Mouse (Mus musculus) ZHBTc4 (cell line): Measurements from ENCODE around the gene Dclk1.

ENCODE experiments used
- DNase-seq: peaks from one replicate; pipeline ENCODE4 v3.0.0-alpha.2; 2011; ENCODE audit warnings: low read depth, low spot score

Gene Dclk1

DNA sequence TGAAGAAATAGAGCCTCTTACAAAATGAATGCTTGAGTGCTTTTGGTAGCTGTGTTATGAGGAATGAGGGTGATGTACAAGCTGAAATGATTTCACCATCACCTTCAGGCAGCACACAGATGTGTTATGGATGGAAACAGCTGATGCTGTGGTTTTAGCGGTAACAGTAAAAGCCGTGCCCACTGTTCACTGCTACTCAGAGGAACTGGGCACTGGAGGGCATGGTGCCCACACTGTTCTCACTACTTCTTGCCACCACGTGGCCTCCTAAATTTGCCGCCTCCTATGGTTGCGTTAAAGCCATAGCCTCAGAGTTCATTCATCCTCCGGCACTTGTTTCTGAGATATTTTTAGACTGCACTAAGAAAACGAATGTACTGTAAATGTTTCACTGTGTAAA lies 18.0 kb downstream of the Dclk1 start:
- no peak for DNase-seq

DNA sequence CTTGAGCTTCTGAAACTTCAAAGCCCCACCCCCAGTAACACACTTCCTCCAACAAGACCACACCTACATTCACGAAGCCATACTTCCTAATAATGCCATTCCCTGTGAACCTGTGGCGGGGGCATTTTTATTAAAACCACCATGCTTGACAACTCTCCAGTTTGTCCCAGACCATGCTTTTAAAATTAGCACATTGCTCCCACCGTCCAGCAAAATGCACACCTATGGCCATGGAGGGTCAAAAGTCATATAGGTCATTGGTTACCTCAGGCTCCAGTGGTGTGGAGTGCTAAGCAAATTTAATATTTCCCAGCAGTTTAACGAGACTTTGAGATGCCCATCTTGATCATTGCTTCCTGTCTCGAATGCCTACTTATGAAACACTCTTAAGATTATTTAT lies 23.9 kb downstream of the Dclk1 start:
- no peak for DNase-seq

DNA sequence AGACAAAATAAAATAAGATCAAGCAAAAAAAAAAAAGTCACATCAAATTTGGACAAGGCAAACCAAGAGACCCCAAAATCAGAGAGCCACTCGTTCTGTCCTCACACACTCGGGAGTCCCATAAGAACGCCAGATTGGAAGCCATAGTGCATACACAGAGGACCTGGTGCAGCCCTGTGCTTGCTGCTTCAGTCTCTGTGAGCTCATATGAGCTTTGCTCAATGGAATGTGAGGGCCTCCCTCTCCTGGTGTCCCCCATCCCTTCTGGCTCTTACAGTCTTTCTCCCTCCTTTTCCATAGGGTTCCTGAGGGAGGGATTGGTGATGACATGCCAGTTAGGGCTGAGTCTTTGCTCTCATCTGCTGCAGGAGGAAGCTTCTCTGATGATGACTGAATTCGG lies 27.6 kb downstream of the Dclk1 start:
- DNase-seq: no peak

DNA sequence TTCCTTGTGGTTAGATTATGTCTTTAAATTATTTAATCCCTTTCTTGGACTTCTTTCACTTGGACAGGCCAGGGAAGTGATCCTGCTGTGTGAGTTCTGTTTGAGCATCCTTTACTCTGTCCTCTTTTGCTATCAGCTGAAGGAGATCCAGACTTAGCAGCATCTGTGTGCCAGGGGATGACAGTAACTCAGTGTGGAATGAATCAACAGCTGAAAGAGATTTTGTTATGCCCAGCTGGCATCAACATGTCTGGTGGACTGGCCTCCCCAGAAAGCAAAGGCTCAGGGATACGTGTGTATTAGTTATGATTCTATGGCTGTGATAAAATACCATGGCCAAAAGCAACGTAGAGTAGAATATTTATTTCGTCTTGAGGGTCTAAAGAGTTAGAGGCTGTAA lies 28.2 kb downstream of the Dclk1 start:
- DNase-seq: no peak

DNA sequence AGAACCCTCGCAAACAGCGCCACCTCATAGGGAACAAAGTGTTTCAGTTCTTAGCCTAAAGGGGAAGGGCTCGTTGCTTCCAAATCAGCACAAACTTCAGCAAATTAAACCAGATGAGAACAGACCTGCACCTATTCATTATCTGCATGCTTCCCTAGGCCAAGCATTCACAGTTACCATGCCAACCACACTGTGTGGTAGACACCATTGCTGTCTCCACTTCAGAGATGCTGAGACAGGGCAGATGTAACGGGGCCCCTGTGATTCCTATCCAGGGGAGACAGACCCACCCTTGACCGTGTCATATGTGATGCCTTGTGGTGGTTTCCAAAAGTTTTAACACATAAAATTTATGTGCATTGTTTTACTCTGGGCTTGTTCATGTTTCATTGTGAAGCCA lies 28.8 kb downstream of the Dclk1 start:
- no peak for DNase-seq

DNA sequence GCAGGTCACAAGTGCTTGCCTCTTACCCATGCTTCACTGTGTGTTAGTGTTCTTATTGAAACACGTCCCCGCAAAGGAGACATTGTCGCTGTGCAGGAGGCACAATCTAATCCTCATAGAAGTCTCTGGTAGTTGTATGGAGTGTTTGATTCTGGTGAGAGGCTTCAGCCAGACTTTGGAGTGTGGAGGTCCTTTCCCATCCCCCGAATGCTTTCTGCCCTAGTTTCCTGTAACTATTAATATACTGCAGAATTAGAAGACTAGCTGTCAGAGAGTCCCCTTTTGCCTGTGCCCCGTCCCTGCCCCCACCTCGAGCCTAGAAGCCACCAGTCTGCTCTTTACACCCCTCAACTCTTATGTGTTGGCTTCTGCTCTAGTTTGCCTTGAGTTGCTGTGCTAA lies 30.4 kb downstream of the Dclk1 start:
- no peak for DNase-seq

DNA sequence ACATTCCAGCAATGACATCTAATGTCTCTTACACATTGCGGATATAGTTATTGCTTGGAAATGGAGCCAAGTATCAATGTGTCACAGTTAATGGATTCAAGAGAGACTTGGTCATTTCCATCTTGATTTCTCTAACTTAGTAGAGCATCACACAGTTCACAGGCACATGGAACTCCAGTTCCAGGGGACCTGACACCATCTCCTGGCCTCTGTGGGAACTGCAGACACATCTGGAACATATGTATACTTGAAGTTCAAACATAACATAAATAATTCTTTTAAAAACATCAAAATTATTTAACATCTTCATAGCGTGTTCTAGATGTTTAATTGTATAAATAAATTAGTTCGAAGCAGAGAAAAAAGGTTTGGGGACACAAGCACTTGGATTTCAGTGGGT lies 34.3 kb downstream of the Dclk1 start:
- DNase-seq: peak; percentile 36

DNA sequence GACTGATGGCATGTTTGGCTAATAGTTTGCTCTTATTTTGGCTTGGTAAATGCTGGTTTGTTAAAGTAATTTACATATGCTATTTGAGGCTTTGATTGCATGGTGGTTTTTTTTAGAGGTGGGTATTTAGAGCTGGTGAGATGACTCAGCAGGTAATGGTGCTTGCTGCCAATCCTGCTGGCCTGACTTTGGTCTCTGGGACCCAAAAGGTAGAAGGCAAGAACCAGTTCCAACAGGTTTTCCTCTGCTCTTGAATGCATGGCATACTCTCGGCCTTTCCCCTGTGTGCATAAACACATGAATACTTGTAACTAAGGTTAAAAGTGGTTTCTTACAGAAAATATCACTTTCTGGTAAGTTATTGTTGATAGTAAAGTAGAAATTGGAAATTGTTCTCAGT lies 34.7 kb downstream of the Dclk1 start:
- DNase-seq: no peak

DNA sequence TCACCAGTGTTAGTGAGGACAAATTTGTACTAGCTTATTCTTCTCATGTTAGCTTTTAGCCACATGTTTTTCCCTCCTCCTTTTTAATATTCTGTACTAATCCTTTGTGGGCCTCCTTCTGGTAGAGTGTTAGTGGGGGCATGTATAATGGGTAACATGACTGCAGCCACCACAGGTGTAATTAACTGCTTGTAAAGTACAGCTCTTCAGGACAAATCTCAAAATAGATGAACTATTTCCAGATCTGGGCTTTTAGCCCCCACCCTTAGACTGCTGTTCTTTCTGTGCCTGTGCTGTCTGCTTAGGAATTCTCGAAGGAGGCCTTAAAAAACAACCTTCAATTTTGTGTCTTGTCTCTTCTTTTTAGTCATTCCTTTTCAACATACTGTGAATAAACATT lies 35.7 kb downstream of the Dclk1 start:
- no peak for DNase-seq

DNA sequence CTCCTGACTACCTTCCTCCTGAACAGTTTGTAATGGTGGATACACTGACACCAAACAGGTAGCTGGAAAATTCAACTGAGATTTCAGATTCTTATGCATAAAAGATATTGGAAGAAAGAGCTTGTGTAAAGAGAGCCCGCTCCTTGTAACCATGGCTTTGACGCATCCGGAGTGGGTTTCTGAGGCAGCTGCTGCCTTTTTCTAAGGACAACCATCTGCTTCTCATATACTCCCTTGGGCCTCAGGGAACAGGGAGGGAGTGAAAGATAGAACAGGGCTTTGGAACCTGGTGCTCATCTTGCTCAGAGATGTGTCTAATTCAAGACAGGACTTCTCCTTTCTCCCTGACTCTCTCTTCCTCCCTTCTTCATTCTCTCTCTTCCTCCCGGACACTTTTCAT lies 37.8 kb downstream of the Dclk1 start:
- DNase-seq: no peak

DNA sequence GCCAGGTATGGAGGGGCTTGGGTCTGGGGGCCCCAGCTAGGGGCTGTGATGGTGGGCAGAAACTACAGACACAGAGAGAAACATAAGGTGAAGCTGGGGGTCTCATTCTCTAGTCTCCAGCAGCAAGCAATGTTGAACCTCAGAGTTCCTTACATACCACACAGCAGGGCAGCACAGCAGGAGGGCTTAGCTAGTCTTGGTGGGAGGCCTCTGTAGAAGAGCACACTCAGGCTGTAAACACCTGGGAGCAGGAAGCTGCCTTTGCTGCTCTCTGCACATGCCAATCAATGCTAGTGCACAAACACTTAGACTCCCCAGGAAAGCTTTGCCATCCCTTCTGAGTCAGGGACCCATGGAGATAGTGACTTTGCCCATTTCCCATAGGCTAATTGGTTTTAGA lies 38.3 kb downstream of the Dclk1 start:
- peak; percentile 75 for DNase-seq

DNA sequence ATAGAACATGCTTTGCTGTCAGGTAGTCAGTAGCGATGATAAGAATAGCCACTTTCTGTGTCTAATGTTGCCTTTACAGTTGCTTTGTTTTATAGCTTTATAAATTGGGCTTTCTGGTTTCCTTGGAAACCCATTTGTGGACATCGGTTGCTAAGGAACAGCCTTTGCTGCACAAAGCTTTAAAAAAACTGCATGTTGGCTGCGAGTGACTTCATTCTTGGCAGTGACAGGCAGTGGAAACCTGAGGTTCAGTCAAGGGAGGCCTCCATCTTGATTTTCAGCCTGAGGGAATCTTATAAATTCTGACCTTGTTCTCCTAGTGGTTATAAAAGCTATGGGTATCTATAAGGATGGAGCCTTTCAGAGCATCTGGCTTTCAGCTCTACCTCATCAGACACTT lies 42.1 kb downstream of the Dclk1 start:
- DNase-seq: no peak

DNA sequence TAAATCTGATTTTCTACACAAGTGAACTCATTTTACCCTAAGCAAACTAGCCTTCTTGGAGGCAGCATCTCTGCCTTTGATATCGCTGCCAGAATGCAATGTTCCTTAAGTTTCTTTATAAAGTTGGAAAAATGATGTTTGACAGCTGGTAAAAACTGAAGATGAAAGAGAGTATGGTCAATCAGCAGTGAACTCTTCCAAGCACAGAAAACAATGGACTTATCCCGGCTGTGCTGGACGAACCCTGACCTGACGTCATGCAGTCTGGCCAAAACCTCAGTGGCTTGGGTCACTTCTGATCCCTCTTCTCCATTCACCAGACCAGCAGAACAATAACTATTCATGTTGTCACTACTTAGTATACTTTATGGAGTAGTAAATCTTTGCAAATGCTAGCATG lies 46.6 kb downstream of the Dclk1 start:
- no peak for DNase-seq

DNA sequence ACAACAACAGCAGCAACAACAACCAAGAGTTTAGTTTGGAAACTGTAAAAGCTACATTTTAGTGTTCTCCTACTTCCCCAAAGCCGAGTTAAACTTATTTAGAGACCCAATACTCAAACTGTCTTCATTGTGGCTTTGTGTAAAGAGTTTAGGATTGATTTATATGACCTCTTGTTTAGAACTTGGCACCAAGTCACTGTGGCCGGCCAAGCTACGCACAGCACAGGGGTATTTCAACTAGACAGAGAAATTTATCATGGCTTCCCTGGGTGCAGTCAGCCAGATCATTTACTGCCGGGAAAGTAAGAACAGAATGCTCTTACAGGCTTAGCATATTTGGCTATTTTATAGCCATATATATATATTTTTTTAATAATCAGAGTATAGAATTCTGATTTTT lies 49.8 kb downstream of the Dclk1 start:
- DNase-seq: no peak

DNA sequence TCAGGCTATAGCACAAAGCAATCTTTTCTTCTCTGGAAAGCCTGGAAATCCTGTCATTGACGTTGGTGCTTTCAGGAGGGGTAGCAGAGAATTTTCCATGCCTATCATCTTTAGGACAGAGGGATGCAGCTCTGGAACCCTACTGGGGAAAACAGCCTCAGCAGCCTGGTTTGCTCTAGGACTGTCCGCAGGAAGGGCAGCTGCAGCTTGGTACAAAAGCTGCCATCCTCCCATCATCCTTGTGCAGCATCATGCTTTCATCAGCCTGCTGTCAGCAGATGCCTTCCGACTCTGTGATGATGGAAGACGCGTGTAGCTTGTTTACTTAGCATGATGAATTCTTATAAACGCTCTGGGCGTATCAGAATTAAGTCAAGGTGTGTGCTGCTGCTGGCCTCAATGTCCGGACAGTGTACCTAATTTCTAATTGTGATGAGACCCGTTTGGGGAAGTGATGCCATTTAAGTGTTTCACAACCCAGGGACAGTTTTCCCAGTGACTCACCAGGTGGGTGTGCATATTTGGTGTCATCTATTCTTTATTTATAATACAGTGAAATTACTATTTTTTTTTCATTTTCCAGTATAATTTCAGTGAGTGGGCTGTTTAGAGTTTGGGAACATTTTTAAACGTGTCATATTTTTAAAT lies 50.7 kb downstream of the Dclk1 start:
- no peak for DNase-seq

DNA sequence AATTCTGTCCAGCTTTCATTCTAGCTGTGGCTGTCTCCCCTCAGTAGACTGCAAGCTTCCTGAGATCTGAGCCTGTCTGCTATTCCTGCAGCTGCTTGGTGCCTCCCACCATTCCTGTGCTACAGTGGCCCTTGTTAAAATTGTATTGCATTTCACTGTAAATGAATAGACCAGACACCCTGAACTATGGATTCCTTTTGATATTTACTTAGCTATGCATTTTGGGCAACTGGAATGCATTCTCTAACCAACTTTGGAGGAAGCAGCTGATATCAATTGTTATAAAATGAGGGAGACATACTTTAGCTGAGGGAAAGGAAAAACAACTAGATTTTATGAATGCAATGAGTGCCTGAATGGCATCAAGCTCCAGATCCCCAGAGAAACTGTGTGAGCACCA lies 63.5 kb downstream of the Dclk1 start:
- no peak for DNase-seq

DNA sequence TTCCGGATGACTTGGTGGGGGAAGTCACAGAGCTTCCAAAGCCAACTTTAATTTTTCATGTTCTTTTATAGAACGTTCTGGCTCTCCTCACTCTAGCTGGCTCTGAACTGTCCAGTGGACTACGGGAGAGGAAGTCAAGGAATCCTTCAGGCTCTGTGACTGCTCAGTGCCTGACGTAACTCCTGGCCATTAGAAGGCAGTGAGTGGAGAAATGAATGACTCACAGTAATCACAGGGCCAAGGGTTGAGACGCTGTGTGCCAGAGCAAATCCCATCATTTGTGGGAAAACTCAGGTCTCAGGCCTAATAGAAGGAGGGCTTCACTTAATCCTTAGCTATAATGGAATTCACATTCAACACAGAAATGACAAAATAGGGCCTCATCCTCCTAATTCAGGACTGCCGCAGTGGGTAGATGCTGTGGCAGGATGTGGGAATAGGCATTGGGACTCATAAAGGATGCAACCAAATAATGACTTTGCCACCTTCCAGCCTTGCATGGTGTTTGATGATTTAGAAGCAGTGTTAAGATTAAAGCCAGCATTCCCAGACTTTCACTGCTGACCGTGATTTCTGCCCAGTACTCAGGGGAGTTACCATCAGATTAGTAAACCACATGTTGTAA lies 65.5 kb downstream of the Dclk1 start:
- DNase-seq: no peak

DNA sequence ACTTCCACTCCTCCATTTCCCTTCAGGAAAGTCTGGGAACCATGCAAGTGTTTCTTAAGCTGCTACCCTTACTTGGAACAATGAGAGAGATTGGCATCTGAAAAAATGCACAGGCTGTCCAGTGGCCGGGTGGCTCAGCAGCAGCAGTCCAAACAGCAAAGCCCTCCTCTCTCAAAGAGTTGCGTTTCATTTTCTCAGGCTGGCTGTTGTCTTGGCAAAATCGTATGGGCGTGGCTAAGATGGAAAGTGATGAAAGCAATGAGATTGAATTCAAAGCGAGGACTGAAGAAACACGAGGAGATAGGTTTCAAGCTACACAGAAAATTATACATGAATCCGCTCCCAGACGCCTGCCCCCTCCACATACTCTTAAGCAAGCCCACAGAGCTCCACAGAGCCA lies 67.8 kb downstream of the Dclk1 start:
- DNase-seq: no peak

DNA sequence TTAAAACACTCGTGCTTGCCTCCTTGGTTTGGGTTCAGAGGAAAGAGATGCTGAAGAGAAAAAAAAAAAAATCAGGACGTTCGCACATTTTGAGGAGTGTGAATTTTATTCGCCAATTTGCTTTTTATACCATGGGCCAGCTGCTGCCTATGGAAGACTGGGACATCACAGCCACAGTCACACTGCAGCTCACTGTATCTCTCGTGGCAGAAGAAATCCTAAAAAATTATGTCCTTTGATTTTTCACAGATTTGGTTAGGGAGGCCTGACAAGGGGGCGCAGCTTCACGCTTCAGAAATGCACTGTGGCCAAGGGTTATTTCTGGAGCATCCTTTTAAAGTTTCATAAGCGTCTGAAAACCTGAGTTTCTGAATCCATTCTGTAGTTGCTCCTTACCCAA lies 73.7 kb downstream of the Dclk1 start:
- no peak for DNase-seq

DNA sequence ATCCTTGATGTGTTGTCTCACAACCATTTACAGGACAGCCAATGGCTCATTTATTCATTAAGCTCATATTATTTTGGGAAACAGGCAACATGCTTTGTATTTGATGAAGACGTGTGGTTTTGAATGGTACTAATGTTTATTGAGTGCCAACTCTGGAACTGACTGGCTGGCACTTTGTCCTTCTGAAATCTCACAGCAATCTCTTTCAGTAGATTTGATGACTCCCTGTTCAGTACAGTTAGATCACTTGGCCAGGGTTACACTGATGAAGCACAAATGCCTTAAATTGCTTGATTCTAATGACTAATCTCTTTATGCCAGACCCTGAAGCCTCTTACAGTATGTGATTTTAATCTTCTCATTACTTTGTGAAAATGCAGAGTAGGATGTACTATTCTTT lies 75.9 kb downstream of the Dclk1 start:
- DNase-seq: no peak

DNA sequence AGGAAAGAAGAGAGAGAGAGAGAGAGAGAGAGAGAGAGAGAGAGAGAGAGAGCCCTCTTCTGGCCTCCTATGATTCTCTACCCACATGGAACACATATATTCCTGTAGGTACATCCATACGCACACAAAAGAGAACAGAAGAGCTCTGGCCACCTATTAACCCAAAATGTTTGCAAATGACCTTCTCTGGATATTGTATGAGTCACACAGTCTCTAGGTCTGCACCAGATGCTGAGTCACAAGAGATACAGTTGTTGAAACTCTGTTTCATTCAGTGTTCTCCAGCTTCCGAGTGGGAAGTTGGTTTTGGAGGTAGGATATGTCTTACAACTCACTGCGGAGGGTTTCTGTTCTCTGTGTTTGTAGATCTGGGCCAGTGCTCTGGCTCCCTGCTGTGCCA lies 78.4 kb downstream of the Dclk1 start:
- DNase-seq: no peak

DNA sequence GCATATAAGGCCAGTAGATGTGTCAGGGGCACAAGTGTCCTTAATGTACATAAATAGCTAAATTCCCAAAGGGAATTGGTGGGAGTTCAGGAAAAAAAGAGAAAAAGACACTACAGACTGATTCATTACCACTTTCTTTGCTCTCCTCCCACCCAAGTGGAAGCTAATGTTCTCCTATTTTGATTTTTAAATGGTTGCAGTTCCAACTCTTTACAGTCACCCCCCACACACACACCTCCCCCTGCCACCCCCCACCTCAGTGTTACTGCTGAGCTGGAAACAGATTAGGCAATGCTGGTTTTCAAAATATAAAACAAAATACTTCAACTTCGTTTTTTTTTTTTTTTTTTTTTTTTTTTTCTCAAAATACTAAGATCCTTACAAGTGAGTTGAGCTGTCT lies 81.9 kb downstream of the Dclk1 start:
- DNase-seq: no peak

DNA sequence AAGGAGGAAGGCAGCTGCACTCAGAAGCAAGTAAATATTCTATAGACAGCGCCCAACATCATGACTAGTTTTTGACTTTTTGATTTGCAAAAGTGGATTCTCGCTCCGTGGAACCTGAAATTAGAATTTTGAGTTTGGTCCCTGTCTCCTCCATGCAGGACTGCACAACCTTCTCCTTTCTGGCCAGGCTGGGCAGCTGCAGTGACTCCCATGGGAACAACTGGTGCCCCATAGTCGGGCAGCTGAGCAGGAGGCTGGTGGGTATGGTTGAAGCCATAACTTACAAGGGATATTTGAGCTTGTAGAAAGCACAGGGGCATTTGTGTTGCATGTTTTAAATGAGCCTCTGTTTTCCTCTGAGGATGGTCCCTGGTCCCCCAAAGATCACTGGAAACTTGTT lies 88.3 kb downstream of the Dclk1 start:
- DNase-seq: no peak

DNA sequence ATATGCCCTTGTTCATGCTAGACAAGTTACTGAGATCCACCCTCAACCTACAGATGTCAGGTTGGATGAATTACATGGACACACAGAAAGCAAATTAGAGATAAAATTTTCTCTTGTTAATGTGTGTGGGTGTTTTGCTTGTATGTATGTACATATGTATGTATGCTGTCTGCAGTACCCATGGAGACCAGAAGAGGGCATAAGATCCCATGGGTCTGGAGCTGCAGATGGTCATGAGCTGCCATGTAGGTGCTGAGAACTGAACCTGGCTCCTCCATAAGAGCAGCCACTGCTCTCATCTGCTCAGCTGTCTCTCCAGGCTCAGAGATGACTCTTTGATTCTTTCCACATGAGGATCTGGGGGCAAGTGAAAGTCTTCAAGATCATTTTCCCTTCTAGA lies 89.5 kb downstream of the Dclk1 start:
- peak; percentile 54 for DNase-seq
